Mouse (Mus musculus): ENCODE measurements at regions not wholly inside any gene's neighbourhood (a gene's known extent, or its start where the extent isn't known, plus 50 kb on each side); places are given as distances from the start of the nearest gene placed in this dataset.
"Not testable (repeated sequence)": the region's sequence is repeated elsewhere in the genome, so short reads cannot be mapped to it uniquely, and the experiment has no call there.

- no peak overlapping the region for H3K27ac ChIP-seq
- H3K4me2 ChIP-seq: no peak overlapping the region
- H3K36me3 ChIP-seq: no peaks in the 10 kb centered on the region
- H3K27me3 ChIP-seq (replicated peaks): no peaks in the 10 kb centered on the region
- H3K4me1 ChIP-seq: no peaks in the 10 kb centered on the region
- H3K9me3 ChIP-seq: no peaks in the 10 kb centered on the region
- ATAC-seq (ENCODE audit: insufficient read depth, low FRiP score, low read depth): peak; percentile 43; the same call in 1 of the 2 replicates
- no peak overlapping the region for H3K4me3 ChIP-seq (replicated peaks)
- 38% methylated on average over 14 of the region's 14 CpGs for WGBS
- no peak overlapping the region for H3K9ac ChIP-seq
Observed at GRCm38 (mm10) chr7:116701466-116702342, 197.5 kb downstream of the Nucb2 start.

- no peak overlapping the region for H3K4me3 ChIP-seq (replicated peaks)
- H3K9ac ChIP-seq: no peak overlapping the region
- H3K4me1 ChIP-seq: no peaks in the 10 kb centered on the region
- no peak overlapping the region for H3K4me2 ChIP-seq
- no peaks in the 10 kb centered on the region for H3K9me3 ChIP-seq
- no peak overlapping the region for H3K27ac ChIP-seq
- 63% methylated on average over 2 of the region's 2 CpGs for WGBS
- ATAC-seq (ENCODE audit: insufficient read depth, low FRiP score, low read depth): no peak
- H3K27me3 ChIP-seq (replicated peaks): no peaks in the 10 kb centered on the region
- H3K36me3 ChIP-seq: no peaks in the 10 kb centered on the region
Observed at GRCm38 (mm10) chr7:116702596-116702995, 198.4 kb downstream of the Nucb2 start.

GRCm38 (mm10) chr7:116711541-116711940 lies 207.4 kb downstream of the Nucb2 start:
- no peak overlapping the region for H3K9ac ChIP-seq
- no peaks in the 10 kb centered on the region for H3K27me3 ChIP-seq (replicated peaks)
- H3K27ac ChIP-seq: no peak overlapping the region
- no peaks in the 10 kb centered on the region for H3K4me1 ChIP-seq
- no peak overlapping the region for H3K4me3 ChIP-seq (replicated peaks)
- 83% methylated on average over 2 of the region's 2 CpGs for WGBS
- no peak for ATAC-seq (ENCODE audit: insufficient read depth, low FRiP score, low read depth)
- H3K4me2 ChIP-seq: no peak overlapping the region
- no peaks in the 10 kb centered on the region for H3K9me3 ChIP-seq
- no peaks in the 10 kb centered on the region for H3K36me3 ChIP-seq

DNA sequence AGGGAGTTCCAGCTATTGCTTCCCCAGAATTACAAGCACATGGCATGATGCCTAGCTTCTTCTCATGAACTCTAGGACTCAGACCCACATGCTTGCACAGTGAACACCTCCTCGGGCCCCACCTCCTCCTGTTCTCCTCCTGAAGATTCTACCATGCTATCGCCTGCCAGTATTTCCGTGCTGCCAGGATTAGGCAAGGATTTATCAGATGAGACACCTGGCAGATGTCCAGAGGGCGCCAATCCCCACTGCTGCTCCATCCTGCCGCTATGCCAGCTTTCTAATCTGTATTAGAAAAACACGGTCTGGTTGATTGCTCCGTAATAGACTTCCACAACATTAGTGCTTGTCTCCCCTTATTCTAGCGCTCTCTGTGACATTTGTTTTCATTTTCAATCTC lies 209.0 kb downstream of the Nucb2 start:
- no peak overlapping the region for H3K27ac ChIP-seq
- H3K36me3 ChIP-seq: no peaks in the 10 kb centered on the region
- 76% methylated on average over 8 of the region's 8 CpGs for WGBS
- H3K4me1 ChIP-seq: no peaks in the 10 kb centered on the region
- no peak overlapping the region for H3K4me2 ChIP-seq
- H3K9me3 ChIP-seq: no peaks in the 10 kb centered on the region
- H3K9ac ChIP-seq: no peak overlapping the region
- ATAC-seq (ENCODE audit: insufficient read depth, low FRiP score, low read depth): no peak
- no peak overlapping the region for H3K4me3 ChIP-seq (replicated peaks)
- no peaks in the 10 kb centered on the region for H3K27me3 ChIP-seq (replicated peaks)

- Histone ChIP-seq H3K27me3 (replicated peaks) (no peaks in the 10 kb centered on the region), H3K4me2 (no peak overlapping the region), H3K36me3 (no peaks in the 10 kb centered on the region), H3K9me3 (no peaks in the 10 kb centered on the region), H3K4me1 (no peaks in the 10 kb centered on the region), H3K4me3 (replicated peaks) (no peak overlapping the region), H3K9ac (no peak overlapping the region), H3K27ac (no peak overlapping the region)
- ATAC-seq (ENCODE audit: insufficient read depth, low FRiP score, low read depth): no peak
- 49% methylated on average over 10 of the region's 10 CpGs for WGBS
Observed at GRCm38 (mm10) chr7:116715234-116716046, 211.3 kb downstream of the Nucb2 start.

GRCm38 (mm10) chr7:116728379-116728778 lies 224.2 kb downstream of the Nucb2 start:
- ATAC-seq (ENCODE audit: insufficient read depth, low FRiP score, low read depth): no peak
- Histone ChIP-seq H3K4me2 (no peak overlapping the region), H3K4me3 (replicated peaks) (no peak overlapping the region), H3K9me3 (no peaks in the 10 kb centered on the region), H3K27me3 (replicated peaks) (no peaks in the 10 kb centered on the region), H3K4me1 (no peaks in the 10 kb centered on the region), H3K9ac (no peak overlapping the region), H3K36me3 (no peaks in the 10 kb centered on the region), H3K27ac (no peak overlapping the region)
- WGBS: 41% methylated on average over 2 of the region's 2 CpGs

DNA sequence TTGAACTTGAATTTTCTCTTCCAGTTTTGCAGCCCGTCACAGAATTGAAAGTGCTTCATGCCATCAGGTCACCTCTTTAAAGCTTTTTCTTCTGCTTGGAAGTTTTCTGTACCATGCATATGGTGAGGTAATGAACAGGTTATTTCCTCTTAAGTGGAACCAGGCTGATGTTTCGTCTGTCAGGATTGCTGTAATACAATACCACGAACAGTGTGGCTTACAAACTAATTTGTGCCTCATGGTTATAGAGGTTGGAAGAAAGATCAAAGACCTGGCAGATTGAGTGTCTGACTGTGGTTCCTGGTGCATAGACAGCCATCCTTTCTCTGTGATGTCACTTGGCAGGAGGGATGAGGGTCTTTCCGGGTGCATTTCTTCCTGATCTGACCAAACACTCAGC lies 225.6 kb downstream of the Nucb2 start:
- Histone ChIP-seq H3K36me3 (no peaks in the 10 kb centered on the region), H3K4me3 (replicated peaks) (no peak overlapping the region), H3K9ac (no peak overlapping the region), H3K9me3 (no peaks in the 10 kb centered on the region), H3K27ac (no peak overlapping the region), H3K4me1 (no peaks in the 10 kb centered on the region), H3K4me2 (no peak overlapping the region), H3K27me3 (replicated peaks) (no peaks in the 10 kb centered on the region)
- ATAC-seq (ENCODE audit: insufficient read depth, low FRiP score, low read depth): no peak
- 47% methylated on average over 4 of the region's 4 CpGs for WGBS

DNA sequence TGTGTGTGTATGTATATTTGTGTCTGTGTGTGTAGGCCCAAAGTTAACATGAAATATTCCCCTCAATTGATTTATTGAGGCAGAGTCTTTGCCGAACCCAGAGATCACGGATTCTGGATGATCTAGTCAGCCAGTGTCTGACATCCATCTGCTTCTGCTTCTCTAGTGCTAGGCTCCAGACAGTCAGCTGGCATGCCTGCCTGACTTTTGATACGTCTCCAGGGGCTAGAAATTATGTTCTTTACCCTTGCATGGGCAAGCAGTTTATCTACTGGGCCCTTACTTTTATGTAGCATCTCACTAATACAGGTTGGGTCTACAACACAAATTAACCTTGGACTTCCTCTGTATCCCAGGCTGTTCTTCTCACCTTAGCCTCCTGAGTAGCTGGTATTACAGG lies 231.5 kb downstream of the Nucb2 start:
- Histone ChIP-seq H3K9me3 (no peaks in the 10 kb centered on the region), H3K4me3 (replicated peaks) (no peak overlapping the region), H3K9ac (no peak overlapping the region), H3K36me3 (no peaks in the 10 kb centered on the region), H3K4me2 (no peak overlapping the region), H3K4me1 (no peaks in the 10 kb centered on the region), H3K27ac (no peak overlapping the region), H3K27me3 (replicated peaks) (no peaks in the 10 kb centered on the region)
- 73% methylated on average over 3 of the region's 3 CpGs for whole genome bisulfite sequencing
- no peak for ATAC-seq (ENCODE audit: insufficient read depth, low FRiP score, low read depth)

DNA sequence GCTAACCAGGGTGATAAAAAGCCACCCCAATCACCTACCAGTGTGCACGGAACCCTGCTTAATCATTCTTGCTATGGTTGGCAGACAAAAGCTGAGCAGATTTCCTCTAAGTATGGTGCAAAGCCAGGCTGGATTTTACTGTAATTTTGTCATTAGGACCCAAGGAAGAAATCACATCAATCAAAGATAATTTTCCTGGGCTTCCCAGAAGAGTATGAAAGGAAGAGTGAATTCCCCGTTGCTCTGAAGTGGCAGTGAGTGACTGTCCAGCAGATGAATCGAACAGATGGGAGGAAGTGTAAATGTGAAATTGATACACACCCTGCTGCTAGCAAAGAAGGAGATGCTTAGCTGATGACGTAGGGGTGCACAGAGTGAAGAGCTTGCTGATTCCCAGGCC lies 232.2 kb downstream of the Nucb2 start:
- H3K27me3 ChIP-seq (replicated peaks): no peaks in the 10 kb centered on the region
- no peak overlapping the region for H3K9ac ChIP-seq
- no peak overlapping the region for H3K27ac ChIP-seq
- ATAC-seq (ENCODE audit: insufficient read depth, low FRiP score, low read depth): no peak
- 51% methylated on average over 4 of the region's 4 CpGs for WGBS
- H3K36me3 ChIP-seq: no peaks in the 10 kb centered on the region
- H3K4me2 ChIP-seq: no peak overlapping the region
- H3K9me3 ChIP-seq: no peaks in the 10 kb centered on the region
- no peak overlapping the region for H3K4me3 ChIP-seq (replicated peaks)
- no peaks in the 10 kb centered on the region for H3K4me1 ChIP-seq

DNA sequence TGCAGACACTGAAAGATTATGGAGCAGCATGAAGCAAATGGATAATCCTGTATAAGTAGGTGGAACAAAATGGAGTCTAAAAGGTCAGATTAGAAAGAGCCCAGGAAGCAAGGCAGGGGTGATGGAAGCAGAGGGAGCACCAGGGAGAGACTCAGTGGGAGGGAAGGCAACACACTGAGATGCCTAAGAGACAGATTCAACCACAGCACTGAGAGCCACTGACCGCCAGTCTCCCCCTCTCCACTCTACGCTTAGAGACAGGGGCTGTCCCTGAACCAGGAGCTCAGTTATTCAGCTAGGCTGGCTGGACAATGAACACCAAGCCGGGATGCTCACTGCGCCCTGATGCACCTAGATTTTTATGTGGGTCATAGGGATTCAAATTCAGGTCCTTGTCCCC lies 233.8 kb downstream of the Nucb2 start:
- no peak overlapping the region for H3K4me2 ChIP-seq
- H3K9me3 ChIP-seq: no peaks in the 10 kb centered on the region
- WGBS: 90% methylated on average over 4 of the region's 4 CpGs
- H3K27ac ChIP-seq: no peak overlapping the region
- H3K4me3 ChIP-seq (replicated peaks): no peak overlapping the region
- no peaks in the 10 kb centered on the region for H3K36me3 ChIP-seq
- ATAC-seq (ENCODE audit: insufficient read depth, low FRiP score, low read depth): no peak
- no peaks in the 10 kb centered on the region for H3K4me1 ChIP-seq
- H3K9ac ChIP-seq: no peak overlapping the region
- H3K27me3 ChIP-seq (replicated peaks): no peaks in the 10 kb centered on the region

- H3K4me3 ChIP-seq (replicated peaks): no peak overlapping the region
- H3K27me3 ChIP-seq (replicated peaks): no peaks in the 10 kb centered on the region
- no peaks in the 10 kb centered on the region for H3K4me1 ChIP-seq
- H3K9me3 ChIP-seq: no peaks in the 10 kb centered on the region
- H3K4me2 ChIP-seq: no peak overlapping the region
- H3K27ac ChIP-seq: no peak overlapping the region
- no peak for ATAC-seq (ENCODE audit: insufficient read depth, low FRiP score, low read depth)
- H3K9ac ChIP-seq: no peak overlapping the region
- no peaks in the 10 kb centered on the region for H3K36me3 ChIP-seq
Observed at GRCm38 (mm10) chr7:116754556-116754955, 250.4 kb downstream of the Nucb2 start.

- not testable (repeated sequence) for H3K4me3 ChIP-seq (replicated peaks); H3K4me2 ChIP-seq; H3K27me3 ChIP-seq (replicated peaks); ATAC-seq (ENCODE audit: insufficient read depth, low FRiP score, low read depth); H3K9me3 ChIP-seq; H3K4me1 ChIP-seq; H3K9ac ChIP-seq; H3K27ac ChIP-seq; H3K36me3 ChIP-seq
- 88% methylated on average over 19 of the region's 19 CpGs for WGBS
Observed at GRCm38 (mm10) chr7:116792181-116792580, 288.0 kb downstream of the Nucb2 start.
